Mouse (Mus musculus) retina, postnatal 7 days (tissue): Measurements from ENCODE around the gene Nfs1.
"Not testable (repeated sequence)": the region's sequence is repeated elsewhere in the genome, so short reads cannot be mapped to it uniquely, and the experiment has no call there.

ENCODE experiments used
- DNase-seq: peaks from one replicate; pipeline ENCODE4 v3.0.0-alpha.2; 2012; ENCODE audit warnings: low read depth, low spot score

Nfs1 gene

DNA sequence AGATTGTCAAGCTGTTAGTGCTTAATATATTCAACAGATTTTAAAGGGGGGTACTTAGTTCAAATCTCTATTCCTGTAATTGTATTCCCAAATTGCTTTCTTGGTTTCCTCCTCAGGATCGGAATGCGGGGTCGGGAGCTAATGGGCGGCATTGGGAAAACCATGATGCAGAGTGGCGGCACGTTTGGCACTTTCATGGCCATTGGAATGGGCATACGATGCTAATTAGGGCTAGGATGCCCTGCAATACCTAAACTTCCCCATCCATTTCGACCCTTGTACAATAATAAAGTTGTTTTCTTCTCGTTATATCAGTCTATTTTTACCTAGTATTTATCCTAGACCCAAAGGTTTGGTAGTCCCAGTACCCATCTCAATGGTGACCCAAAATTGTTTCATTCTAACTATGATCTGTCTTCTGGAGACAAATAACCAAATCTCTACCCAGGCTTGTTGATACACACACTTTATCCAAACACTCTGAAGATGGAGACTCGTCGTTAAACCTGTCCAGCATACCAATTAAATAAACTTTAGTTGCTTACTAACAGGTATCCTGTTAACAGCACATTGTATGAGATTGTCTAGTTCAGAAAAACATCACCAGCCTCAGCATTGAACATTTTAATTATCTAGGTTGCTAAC lies 1.6 kb upstream of the Nfs1 start:
- DNase-seq, result no peak

DNA sequence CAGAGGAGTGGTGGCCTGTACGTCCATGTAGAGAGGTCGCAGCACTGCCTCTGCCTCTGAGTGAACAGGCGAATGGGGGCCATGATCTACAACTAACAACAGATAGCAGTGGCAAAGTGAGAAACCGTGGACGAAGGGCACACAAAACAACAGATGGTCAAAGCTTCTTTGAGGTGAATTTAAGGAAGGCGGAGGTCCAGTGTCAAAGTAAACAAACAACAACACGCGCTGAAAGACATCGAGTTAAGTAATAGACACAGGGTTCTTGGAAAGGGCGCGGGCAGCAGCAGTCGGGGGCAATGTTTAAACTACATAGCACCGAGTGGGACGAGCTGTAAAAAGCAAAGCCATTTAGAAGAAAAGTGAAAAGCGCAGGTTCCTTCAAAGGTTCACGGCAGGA lies 619 bp downstream of the Nfs1 start:
- no peak for DNase-seq

DNA sequence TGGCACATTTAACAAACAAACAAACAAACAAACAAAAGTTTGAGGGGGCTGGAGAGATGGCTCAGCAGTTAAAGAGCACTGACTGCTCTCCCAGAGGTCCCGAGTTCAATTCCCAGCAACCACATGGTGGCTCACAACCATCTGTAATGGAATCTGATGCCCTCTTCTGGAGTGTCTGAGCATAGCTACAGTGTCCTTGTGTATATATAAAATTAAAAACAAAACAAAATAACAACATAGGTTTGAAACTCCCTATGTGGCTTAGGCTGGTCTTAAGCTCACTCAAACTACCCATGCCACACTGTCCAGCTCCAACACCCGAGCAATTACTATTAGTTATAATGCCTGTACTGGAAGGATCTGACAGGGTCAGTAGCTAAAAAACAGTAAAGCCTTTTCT lies 1.2 kb downstream of the Nfs1 start:
- no peak for DNase-seq

DNA sequence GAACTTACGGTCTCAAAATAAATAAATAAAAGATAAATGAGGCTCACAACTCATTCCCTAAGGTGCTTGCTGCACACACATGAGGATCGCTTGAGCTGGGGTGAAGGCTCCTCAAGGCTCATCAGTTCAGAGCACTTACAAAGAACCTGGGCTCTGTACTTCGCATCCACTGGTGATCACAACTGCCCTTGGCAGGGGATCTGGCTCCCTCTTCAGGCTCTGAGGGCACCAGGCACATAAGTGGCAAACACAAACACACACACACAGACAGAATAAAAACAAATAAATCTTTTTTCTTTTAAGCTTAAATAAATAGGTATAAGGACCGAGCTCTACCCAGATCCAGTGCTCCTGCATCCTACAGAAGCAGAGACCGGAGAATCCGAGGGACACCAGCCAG lies 8.3 kb downstream of the Nfs1 start:
- DNase-seq, result no peak

DNA sequence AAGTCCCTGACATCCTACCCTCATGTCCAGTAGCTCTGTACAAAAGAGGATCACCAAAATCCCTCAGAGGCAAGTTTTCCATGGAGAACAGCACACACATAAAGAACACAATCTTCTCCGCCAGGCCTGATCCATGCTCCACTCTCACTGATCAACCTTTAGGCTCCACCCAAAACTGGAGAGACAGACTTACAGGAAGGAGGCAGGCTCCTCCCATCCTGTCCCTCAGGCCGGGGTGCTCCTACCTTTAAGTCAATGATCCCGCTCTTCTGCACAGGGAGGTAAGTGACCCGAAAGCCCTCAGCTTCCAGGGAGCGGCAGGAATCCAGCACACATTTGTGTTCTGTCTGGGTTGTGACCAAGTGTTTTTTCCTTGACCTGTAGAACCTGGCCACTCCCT lies 9.8 kb downstream of the Nfs1 start:
- DNase-seq, result no peak

DNA sequence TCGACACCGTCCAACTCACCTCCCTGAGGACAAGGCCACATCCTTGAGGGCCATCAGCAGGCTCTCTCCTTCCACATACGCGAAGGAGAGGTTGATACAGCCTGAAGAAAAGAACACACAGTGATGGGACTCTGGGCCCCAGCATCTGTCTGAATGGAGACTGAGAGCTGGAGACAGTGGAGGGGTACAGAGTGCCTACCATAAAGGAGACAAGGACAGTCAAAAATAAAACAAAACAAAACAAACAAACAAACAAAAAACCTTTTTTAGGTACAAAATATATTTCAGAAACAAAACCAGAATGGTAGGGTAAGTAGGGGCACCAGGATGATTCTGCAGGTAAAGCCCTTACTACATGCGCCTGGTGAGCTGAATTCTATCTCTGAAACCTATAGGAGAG lies 17.0 kb downstream of the Nfs1 start, which contains the start of gene Gm28036:
TSS of gene Gm28036 (minus strand) at position 101 of the 400 bp plus-strand sequence.
- no peak for DNase-seq

DNA sequence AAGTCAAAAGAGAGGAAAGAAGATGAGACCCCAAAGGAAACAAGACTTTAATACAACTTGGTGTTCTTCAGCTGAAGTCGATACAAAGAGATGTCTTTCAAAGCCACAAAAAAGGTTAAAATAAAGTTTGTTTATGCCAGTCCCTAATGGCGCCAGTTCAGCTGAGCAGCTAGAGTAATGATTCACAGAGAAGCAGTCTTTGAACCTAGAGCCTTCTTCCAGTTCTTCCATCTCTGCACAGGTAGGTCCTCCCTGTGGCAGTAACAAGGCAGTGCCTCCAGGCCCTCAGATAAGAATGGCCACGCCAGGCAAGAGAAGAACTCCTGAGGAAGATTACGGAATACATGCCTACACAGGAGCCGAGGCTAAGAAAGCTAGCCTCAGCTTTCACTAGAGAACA lies 20.3 kb downstream of the Nfs1 start:
- no peak for DNase-seq

DNA sequence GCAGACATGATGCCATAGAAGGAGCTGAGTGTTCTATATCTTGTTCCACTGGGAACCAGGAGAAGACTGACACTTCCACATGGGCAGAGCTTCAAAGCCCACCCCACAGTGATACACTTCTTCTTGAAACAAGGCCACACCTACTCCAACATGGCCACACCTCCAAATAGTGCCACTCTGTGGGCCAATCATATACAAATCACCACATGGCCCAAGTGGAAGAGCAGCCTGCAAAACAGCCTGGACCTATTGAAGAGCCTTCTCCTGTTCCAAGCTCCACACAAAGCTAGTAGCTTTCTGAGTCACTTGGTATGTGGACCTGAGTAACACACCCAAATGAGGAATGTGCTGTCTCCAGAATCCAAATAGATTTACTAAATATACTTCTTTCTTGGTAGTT lies 24.4 kb downstream of the Nfs1 start:
- DNase-seq, result no peak

DNA sequence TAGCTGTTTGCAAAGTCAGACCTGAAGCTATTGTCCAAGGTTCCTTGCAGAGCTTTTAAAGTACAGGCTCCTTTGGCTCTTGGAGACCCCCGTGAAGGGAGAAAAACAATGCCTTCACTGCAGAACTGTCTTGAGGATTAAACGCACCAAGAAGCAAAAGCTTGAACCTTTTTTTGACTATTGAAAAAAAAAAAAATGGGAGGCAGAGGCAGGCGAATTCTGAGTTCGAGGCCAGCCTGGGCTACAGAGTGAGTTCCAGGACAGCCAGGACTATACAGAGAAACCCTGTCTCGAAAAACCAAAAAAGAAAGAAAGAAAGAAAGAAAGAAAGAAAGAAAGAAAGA lies 31.9 kb downstream of the Nfs1 start:
- not testable (repeated sequence) for DNase-seq

DNA sequence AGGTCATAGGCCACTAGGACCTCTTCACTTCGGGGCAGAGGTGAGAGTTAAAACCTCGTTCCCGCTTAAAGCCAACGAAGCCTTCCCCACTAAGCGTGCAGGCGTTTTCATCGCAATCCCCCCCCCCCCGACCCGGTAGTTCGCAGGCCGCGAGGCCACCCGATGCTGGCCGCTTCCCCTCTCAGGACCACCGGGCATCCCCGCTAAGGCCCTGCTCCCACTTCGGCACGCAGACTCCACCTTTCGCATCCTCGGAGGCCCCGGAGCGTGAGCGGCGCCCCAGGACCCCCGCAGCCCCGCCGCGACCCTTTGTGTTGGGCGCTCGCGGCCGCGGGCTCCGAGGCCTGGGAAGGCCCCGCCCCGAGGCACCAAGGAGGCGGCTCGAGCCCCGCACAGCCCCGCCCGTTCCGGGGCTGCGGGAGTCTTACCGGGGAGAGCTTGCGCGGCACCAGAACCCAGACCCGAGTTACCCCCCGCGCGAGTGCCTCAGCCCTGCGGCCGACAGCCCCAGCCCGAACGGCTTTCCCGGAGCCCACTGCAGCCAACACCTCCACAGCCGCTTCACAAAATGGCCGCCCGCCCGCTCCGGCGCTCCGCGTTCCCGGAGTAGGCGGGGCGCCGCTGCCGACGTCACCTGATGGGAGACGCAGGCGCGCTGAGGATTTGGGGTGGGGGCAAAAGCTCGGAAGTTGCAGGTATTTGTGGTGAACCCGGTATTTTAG lies 32.5 kb downstream of the Nfs1 start, which contains the start of the genes Cpne1 and Rbm12:
TSS of gene Cpne1 (minus strand) at position 608 of the 722 bp plus-strand sequence.
TSS of gene Rbm12 (minus strand) at position 621 of the 722 bp plus-strand sequence.
- peak; percentile 80 for DNase-seq

DNA sequence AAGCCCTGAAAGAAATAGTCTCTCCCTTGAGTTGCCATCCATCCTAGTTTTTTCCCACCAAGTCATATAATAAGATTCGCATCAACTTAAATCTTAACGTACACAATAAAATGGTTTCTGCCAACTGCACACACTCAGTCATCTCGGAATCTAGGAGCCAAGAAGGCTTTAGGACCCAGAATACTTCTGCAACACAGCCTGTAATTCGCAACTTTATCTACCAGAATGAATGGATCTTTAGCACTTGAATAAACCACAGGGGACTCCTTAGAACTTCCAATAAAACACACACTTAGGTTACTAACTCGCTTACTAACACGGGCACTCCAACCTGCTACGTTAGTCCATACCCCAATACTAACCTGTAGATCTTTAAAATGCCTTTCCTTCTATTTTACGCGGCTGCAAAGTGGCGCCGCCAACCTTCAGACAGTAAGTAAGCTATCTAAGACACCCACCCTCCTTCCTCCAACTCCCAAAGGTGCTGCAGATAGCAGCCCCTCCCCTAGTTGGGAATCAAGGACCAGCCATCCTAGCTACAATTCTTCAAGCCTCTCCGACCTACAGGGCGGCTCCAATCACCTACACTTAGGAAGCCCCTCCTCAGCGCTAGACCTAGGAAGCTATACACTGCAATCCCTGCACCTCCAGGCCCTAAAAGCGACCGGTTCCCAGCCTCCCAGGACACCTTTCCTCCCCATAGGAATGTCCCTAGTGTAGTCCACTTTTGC lies 33.2 kb downstream of the Nfs1 start:
- no peak for DNase-seq

DNA sequence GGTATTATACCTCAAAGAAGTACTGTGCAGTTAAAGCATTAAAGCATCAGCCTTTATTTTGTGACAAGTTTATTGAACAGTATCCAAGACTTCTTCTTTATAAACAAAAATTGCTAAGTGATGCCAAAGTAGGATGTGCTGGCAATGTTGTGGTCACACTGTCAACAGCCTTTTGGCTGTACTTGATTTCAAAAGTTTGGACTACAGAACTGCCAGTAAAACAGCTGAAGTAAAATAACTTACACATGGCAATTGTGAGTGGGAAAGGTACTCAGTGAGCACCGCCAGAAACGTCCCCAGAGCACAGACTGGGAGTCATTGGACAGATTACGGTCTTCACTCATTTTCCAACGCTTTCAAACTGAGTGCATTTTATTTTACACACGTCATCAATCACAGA lies 52.1 kb downstream of the Nfs1 start:
- DNase-seq, result no peak

DNA sequence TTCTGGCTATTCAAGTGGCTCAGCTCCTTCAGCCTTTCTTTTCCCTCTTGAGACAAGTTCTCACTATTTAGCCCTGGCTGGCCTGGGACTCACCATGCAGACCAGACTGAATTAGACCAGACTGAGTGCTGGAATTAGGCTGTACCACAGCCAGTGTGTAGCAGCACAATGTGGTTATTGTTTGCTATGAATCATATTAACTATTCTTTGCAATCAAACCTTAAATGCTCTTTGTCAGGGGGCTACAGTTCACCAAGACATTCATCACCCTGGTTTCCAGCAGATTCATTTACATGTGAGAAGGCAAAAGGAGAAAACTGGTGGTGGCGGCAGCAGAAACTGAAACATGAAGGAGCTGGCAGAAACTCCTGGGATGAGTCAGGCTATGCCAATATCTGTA lies 54.2 kb downstream of the Nfs1 start:
- no peak for DNase-seq

DNA sequence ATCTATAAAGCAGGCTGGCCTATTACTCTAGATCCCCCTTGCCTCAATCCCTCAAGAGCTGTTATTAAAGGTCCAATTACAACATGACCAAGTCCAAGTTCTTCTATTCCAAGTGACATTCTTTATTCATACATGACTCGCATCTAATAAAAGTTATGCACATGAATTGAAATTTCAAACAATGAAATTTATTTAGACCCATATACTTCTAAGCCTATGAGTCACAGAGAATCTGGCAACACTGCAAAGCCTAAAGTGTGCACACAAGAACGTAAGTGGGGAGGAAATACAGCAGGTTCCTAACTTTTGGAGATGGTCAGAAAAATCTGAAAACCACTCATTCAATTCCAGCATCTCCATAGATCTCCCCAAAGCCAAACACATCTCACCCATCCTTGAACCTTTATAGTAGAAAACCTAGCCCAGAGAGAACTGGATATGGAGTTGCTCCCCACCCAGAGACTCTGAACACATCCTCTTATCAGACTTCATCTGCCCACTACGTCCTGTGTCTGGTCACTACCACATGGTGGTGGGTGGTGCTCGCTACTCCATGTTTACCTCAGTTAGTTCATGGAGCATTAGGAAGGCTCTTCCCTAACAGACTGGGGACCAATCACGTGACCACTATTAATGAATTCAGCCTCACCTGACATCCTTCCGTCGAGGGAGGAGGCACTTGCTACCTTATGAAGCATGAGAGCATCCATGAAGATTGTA lies 56.4 kb downstream of the Nfs1 start:
- no peak for DNase-seq

DNA sequence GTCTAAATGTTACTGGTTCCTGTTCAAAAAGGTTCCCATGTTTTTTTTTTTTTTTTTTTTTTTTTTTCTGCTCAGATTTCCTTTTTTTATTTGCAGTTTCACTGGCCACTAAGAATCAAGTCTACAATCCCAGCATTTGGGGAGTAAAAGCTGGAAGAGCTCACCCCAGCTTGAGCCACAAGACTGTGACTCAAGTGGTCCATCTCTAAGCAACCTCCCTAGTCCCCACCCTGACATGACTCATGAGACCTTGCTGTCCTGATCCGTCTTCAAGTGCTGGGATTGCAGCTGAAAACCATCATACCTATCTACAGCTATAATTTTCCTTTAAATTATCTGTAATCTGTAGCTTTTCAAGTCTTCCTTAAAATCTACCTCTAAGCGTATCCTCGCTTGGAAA lies 59.4 kb downstream of the Nfs1 start:
- no peak for DNase-seq

DNA sequence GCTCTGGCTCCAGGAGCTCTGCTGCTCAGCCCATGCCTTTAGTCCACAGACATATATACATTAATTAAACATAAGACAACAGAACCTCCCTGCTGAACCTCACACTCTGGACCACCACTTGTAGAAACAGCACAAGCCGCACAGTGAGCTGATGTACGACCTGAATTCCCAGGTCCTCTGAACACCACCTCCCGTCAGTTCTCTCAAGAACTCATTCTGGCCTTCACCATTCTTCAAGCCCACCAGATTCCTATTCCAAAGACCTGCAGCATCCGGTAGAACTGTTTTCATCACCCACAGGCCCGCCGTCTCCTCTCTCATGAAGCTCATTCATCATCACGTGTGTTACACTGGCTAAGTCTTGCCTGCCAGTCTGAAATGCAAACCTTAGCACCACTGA lies 63.6 kb downstream of the Nfs1 start:
- DNase-seq, result no peak

DNA sequence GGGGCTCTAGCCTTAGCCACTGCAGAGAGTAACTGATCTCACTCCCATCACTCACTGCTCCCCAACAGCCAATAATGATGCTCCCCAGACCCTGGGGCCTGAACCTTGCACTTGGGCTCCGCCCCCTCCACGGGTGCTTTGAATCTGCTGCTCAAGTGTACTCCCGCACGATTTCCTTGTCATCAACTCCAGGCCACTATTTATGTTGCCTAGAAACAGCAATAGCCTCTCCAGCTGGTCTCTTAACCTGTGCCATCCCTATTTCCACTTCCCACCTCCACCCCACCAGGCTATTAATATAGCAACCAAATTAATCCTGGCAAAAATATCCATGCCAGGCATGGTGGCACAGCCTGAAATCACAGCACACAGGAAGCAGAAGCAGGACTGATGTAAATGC lies 64.3 kb downstream of the Nfs1 start:
- DNase-seq, result no peak

DNA sequence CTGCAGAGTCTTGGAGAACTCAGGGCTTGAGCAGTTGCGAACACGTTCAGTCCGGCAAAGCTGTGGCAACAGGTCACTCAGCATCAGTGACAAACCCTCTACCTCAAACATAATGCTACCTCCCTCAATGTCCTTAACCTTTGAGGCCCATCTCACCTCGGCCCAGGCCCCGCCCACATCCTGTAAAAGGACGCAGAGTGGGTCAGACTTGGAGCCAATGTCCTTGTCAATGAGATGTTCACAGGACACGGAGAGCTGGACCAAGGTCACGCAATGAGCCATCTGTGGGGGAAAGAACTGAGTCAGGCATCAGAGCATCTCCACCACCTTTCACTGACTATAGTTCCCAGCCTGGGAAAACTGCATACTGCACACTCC lies 64.8 kb downstream of the Nfs1 start:
- DNase-seq, result no peak

DNA sequence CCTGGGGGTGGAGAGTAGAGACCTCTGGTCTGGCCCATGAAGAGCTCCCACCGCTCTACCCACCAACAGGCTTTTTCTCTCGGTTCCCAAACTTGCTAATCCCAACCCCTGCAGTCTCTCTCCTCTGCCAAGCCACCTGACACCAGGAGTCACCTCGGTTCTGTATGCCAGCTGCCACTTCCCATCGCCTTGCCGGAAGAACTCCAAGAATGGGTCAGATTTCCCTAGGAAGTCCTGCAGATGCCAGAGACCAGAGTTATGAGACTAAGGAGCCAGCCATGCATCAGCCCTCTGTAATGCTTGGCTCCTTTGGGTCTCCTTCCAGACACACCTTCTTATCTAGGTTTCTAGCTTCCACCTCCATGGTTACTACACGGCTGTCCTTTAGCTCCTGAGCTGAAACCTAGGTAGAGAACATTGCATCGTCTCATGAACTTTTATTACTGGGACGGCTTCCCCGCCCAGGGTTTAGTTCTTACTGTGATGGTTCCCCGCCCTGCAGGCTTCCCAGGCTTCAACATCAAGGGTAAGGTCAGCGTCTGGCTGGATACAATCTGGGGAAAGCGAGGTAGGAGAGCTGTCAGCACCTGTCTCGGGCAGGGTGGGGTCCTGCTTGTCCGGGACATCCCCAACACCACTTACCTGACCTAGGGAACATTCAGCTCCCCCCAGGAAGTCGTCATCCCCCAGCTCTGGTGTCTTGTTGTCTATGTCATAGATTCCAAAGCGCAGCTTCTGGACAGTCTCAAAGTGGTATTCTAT lies 65.4 kb downstream of the Nfs1 start:
- no peak for DNase-seq

DNA sequence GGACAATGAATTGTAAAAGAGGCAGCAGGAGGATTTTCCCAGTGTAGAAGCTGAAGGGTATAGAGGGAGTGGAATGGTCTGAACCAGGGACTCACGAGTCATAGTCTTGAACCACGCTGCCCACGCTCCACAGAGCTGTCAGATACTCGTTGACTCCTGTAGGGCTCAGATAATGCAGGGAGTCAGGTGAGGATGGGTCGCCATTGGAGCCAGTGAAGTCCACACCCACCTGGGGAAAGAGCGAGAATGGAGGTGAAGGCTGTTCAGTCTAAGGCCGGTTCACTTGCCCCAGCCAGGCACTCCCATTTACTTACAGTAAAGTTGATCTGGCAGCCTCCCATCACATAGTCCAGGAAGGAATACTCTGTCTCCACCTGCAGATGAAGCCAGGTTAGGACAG lies 66.5 kb downstream of the Nfs1 start:
- no peak for DNase-seq

DNA sequence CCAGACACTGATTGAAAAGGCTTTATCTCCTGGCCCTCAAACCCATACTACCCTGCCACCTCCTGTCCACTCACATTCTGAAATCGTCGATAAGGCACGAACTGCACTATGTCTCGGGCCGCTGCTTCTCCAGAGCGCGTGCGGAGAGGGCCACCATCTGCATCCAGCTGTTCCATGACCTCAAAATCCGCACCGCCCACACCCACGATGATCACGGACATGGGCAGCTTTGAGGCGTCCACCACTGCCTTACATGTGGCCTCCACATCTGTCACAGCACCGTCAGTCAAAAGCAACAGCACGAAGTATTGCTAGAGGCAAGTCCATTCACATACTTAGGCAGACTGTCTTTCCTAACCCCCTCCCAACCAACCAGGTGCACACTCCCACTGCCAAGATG lies 70.3 kb downstream of the Nfs1 start:
- no peak for DNase-seq
